Mouse (Mus musculus) ZHBTc4 (cell line): Measurements from ENCODE around the gene C5ar1.
A peak's percentile ranks its signal among the peaks of the same experiment; 100 is the strongest.
"Not testable (repeated sequence)": the region's sequence is repeated elsewhere in the genome, so short reads cannot be mapped to it uniquely, and the experiment has no call there.

Source experiments
- DNase-seq: peaks from one replicate; pipeline ENCODE4 v3.0.0-alpha.2; 2011; ENCODE audit warnings: low read depth, low spot score

Gene C5ar1

GRCm38 (mm10) chr7:16274922-16275890 lies 15.9 kb upstream of the C5ar1 start:
- no peak for DNase-seq

DNA sequence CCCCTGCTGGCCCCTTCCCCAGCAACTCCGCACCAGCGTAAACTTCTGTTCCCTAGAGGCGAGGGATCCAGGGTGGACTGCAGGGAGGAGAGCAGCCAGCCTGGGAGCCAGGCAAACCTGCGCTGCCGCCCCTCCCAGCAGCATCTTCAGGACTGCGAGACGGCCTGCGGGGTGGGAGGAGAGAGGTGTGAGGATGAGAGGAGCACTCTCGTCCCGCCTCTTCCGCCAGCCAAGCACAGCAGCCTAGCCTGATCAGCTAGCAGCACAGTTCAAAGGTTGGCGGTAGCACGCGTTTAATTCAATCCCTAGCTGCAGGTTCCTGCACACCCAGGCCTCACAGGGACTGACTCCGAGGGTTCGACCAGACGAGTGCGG lies 14.4 kb upstream of the C5ar1 start:
- peak; percentile 90 for DNase-seq

DNA sequence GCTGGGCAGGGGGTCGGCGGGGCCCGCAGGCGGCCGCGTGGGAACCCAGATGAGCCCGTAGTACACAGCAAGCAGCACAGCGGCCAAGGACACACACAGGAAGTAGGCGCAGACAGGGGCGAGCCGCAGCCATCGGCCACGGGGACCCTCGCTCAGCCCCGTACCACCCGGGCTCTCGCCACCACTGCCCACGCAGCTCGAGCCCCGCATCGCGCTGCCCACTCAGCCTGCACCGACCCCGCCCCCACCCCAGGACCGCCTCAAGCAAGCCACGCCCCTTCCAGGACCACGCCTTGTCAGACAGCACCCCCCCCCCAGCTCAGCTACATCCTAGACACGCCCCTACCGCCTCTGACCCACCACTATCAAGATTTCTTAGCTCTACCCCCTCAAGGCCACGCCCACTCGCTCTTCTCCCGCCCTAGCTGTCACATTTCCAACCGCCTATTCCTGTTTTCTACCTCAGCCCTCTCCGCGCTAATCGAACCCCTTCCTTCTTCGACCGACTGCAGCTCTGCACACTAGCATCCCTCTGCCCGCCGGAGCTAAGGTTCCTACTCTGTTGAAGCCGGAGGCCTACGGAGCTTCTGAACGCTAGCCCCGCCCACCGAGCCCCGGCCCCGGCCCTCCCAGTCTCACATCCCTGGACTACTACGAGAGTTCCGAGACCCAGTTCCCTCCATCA lies 13.9 kb upstream of the C5ar1 start, which contains the start of gene Inafm1:
Gene Inafm1 (minus strand): TSS at position 537 of the 685 bp plus-strand sequence.
- DNase-seq: peak; percentile 95

DNA sequence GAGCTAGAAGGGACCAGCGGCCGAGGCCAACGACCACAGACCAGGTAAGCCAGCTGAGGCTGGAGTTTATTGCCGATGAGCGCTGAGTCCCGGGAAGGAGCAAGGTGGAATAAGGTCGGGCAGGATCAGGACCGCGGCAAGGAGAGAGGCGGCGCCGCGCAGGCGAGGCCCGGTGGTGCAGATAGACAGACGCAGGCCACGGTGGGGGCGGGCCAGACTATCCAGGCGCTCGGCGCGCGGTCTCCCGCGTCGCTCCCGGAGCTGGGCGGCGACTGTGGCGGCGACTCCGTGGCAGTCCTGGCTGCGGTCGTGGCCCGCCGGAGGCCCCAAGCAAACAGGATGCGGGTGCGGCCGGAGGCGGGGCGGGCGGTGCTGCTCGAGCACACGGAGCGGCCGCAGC lies 13.3 kb upstream of the C5ar1 start:
- peak; percentile 79 for DNase-seq

GRCm38 (mm10) chr7:16271139-16271538 lies 11.8 kb upstream of the C5ar1 start:
- no peak for DNase-seq

GRCm38 (mm10) chr7:16266593-16266992 lies 7.3 kb upstream of the C5ar1 start:
- DNase-seq: not testable (repeated sequence)

DNA sequence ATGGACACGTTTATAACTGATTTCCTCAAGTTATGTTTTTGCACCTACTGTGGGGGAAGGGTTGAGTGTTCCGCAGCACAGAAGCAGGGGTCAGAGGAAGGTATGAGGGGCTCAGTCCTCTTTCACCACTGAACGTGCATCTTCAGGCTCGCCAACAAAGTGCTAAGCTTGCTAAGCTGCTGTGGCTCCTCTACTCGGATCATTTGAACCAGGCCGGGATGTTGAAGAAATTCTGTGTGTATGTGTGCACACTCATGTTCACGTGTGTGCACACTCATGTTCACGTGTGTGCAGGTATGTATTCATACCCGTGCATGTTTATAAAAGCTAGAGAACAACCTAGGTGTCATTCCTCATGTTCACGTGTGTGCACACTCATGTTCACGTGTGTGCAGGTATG lies 6.5 kb upstream of the C5ar1 start:
- DNase-seq: no peak

DNA sequence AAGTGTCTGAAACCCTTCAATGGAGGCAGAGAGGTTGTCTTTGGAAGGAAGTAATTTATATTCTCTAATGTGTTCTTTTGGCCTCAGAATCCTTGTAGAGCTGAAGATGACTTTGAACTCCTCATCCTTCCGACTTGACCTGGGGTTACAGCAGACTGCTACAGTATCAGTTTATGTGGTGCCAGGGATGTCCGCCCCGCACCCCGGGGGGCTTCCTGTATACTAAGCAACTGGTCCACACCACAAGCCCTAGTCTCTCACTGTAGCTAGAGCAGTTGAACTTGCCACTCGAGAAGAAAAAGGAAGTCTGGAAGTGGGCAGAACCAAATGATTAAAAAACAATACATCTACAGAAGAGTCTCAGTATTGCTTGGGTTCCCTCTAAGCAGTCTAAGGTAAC lies 4.5 kb upstream of the C5ar1 start:
- DNase-seq: no peak

- peak; percentile 88 for DNase-seq
Measured at GRCm38 (mm10) chr7:16263015-16263787, 3.9 kb upstream of the C5ar1 start.

DNA sequence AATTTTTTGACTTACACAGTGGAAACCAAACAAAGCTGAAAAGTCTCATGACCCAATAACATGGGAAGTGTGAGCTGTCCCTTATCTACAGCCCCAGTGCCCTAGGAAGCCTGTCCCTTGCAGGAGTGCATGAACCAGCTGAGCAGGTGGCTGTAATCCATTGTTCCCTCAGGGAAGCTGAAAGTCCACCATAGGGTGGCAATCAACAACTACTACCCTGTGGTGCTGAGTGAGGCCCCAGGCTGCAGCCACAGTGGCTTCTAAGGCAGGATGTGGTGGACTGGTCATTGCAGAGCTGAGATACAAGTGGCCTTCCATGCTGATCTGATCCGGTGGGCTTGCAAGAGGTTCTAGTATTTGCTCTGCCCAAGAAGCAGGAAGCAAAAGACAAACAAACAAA lies 1.8 kb upstream of the C5ar1 start:
- no peak for DNase-seq

DNA sequence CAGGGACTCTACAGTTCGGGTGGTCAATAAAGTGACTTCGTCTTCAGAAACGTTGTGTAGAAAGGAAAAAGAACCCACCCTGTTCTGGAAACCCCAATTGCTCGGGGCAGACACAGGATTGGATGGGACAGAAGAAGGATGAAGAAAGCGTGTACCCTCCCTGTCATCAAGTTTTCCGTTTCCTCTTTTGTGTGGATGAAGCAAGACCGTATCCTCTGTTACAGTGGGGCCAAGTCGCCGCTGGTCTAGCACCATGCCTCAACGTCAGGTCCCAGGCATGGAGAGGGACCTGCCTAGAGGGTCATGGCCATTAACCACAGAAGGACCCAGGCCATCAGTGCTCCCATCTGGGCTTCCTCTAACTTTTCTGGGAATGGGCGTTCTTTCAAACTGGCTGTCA lies 1.5 kb downstream of the C5ar1 start:
- no peak for DNase-seq

DNA sequence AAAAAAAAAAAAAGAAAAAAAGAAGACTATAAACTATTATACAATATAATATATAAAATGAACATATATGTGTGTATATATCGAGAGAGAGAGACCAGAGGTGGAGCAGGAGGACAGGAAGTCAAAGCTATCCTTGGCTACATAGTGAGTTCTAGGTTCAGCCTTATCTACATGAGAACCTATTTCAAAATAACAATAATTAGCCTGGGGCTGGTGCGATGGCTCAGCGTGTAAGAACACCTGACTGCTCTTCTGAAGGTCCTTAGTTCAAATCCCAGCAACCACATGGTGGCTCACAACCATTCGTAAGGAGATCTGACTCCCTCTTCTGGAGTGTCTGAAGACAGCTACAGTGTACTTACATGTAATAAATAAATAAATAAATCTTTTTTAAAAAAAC lies 3.4 kb downstream of the C5ar1 start:
- DNase-seq: not testable (repeated sequence)

GRCm38 (mm10) chr7:16254195-16254594 lies 5.1 kb downstream of the C5ar1 start:
- DNase-seq: no peak

DNA sequence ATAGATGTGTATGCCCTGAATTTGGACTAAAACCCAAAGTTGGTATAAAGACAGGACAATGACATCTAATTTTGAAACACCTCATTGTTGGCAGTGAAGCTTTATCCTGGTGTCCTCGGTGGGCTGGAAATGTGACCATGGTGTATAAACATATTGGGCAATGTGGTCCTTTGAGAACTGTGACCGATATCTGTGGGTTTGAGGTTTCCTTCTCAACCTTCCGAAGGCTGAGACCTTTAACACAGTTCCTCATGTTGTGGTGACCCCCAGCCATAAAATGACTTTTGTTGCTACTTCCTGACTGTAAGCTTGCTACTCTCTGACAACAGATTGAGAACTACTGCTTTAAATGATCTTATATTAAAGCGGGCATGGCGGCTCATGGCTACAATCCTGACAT lies 8.7 kb downstream of the C5ar1 start:
- no peak for DNase-seq

DNA sequence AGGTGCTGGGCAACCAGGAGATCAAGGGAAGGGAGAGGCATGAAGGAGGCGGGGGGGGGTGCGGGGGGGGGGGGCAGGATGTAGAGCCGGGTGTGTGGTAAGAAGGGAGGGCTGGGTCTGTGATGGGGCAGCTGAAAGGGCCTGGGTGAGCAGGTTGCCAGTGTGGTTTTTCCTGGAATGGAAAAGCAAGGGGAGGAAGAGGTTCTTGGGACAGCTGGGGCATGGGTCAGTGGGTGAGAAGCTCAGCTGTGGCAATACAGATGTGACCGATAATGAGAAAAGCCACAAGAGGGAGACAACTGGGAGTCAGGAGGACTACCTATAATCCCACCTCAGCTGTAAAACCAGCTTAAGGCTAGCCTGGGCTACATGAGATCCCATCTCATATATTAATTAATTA lies 13.4 kb downstream of the C5ar1 start:
- DNase-seq: no peak

- DNase-seq: no peak
Measured at GRCm38 (mm10) chr7:16244067-16244466, 15.3 kb downstream of the C5ar1 start, which contains the start of gene C5ar2. Gene C5ar2 (minus strand): TSS chr7:16244154.

GRCm38 (mm10) chr7:16242198-16242597 lies 17.1 kb downstream of the C5ar1 start:
- DNase-seq: no peak

DNA sequence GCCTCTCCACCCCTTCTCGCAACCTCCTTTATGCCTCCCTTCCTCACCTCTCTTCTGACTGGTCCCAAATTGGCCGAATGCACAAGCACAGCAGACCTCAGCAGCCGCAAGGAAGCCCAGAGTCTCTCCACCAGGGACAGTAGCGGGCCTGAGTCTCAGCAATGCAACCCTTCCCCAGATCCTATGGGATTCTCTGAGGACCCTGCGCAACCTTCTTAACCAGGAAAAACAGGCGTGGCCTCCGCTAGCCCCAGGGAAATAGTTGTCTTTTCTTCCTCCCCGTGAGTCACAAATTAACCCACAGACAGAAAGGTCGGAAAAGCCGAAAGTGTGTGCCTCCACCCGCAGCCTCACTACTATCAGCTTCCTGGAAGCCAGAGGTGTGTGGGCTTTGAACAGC lies 17.6 kb downstream of the C5ar1 start:
- DNase-seq: peak; percentile 80

DNA sequence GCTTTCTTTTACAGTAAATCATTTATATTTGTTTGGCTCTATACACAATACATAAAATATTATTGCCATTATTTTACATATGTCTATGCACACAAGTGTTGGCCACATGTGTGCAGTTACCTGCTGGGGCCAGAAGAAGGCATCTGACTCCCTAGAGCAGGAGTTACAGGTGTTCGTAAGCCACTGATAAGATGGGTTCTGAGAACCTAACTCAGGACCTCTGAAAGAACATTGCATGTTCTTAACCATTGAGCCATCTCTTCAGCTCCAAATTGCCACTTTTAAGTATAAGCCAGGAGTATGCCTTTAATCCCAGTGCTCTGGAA lies 18.4 kb downstream of the C5ar1 start:
- DNase-seq: no peak

DNA sequence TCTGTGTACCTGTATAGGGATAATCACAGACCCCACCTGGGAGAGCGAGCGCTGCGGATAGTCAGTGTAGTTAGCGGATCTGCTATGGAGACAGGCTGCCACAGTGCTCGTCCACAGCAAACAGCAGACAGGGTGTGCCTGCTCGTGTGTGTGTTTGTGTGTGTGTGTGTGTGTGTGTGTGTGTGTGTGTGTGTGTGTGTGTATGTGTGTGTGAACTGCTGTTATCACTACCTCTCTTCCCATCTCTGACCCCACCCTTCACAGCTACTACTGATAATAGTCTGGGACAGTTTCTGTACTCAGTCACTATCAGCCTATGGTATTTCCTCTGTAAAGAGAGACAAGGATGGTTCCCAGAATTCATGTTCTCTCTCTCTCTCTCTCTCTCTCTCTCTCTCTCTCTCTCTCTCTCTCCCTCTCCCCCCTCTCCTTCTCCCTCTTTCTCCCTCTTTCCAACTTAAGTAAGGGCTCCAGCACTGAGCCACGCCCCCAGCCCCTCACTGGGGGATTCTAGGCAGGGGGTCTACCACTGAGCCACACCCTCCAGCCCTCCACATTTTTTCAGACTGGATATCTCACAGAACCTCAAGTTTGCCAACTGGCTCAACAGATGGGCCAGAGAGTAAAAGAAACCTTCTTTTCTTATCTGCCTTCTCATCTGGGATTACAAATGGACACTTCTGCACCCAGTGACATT lies 18.9 kb downstream of the C5ar1 start:
- no peak for DNase-seq

- no peak for DNase-seq
Measured at GRCm38 (mm10) chr7:16239554-16239997, 19.8 kb downstream of the C5ar1 start.
